Mouse (Mus musculus): ENCODE results near the gene Tubg1. TPM values are rescaled to one million over a fixed set of nuclear protein-coding genes. Genes with fewer than 3 reads are reported as not detected.
A peak's percentile ranks its signal among the peaks of the same experiment; 100 is the strongest.

The Tubg1 gene
- polyA plus RNA-seq (2012; ENCODE audit: insufficient read depth, insufficient read length, missing spikeins): 46.6 and 49.2 TPM in 2 replicates

DNA sequence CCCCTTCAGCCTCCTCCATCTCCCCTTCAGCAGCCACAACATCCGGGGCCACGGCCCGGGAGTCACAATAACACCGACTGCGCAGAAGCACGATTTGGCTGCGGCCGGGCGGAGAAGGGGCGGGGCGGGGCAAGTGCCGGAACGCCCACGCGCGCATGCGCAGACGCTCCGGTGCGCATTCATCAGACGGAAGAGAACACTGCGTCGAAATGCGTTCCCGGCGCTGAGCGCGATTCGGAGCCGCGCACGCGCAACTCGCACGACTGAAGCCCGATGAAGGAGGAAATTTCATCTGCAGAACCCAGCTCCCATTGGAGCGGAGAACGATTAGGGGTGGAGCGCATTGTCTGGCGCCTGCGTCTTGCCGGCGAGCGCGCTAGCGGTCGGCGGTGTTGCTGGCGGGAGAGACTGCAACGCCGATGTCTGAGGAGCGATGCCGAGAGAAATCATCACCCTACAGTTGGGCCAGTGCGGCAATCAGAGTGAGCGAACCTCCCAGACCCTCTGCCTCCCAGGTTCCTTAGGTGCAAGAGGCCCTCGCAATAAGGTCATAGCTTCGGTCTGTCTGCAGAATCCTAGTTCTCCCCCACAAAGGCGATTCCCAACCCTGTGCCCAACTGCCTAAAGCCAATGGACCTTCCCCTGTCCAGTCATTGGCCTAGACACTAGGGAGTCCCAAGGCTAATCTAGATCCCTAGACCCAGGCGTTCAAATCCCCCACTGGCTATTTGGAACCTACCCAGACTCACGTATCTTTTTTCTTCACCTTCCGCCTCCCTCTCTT is at the start of gene Tubg1, which contains the start of gene Retreg3:
TSS of gene Tubg1 (plus strand) at position 178 of the 784 bp plus-strand sequence.
TSS of gene Retreg3 (minus strand) at position 133 of the 784 bp plus-strand sequence.
- Histone ChIP-seq H3K4me3 (ENCODE audit: insufficient read depth, low read depth, low read length) (peak within 1 kb of the TSS; percentile 88), H3K4me1 (ENCODE audit: control insufficient read depth, insufficient read depth, insufficient read length, low read length) (peaks cover 12% of the 10 kb centered on the region), H3K27ac (replicated peaks; ENCODE audit: low read depth, low read length) (peak within 1 kb of the TSS; percentile 51)

- no peak overlapping the region for H3K27ac ChIP-seq (replicated peaks; ENCODE audit: low read depth, low read length)
- peak overlapping the region; percentile 77 for H3K4me3 ChIP-seq (ENCODE audit: insufficient read depth, low read depth, low read length)
- H3K4me1 ChIP-seq (ENCODE audit: control insufficient read depth, insufficient read depth, insufficient read length, low read length): no peaks in the 10 kb centered on the region
Observed at GRCm38 (mm10) chr11:101070189-101070527, 49.6 kb upstream of the Tubg1 start.

DNA sequence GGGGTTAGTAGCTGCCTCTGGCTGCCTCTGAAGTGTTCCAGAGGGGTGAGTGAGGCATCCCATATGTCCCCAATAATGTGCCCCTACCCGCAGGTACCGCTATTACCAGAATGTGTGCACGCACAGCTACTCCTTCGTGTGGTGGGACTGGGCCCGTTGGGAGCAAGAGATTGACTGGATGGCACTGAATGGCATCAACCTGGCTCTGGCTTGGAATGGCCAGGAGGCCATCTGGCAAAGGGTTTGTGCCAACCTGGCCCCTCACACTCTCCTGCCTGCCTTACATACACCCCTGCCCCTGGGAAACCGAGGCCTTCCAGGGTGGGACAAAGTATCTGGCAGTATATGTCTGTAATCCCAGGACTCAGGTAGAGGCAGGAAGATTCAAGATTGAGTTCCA is 48.8 kb upstream of the Tubg1 start:
- Histone ChIP-seq H3K27ac (replicated peaks; ENCODE audit: low read depth, low read length) (no peak overlapping the region), H3K4me3 (ENCODE audit: insufficient read depth, low read depth, low read length) (no peak overlapping the region; the same call in 1 of the 2 replicates), H3K4me1 (ENCODE audit: control insufficient read depth, insufficient read depth, insufficient read length, low read length) (no peaks in the 10 kb centered on the region)

- Histone ChIP-seq H3K27ac (replicated peaks; ENCODE audit: low read depth, low read length) (no peak overlapping the region), H3K4me1 (ENCODE audit: control insufficient read depth, insufficient read depth, insufficient read length, low read length) (no peaks in the 10 kb centered on the region), H3K4me3 (ENCODE audit: insufficient read depth, low read depth, low read length) (no peak overlapping the region)
Observed at GRCm38 (mm10) chr11:101071810-101072428, 47.8 kb upstream of the Tubg1 start.

DNA sequence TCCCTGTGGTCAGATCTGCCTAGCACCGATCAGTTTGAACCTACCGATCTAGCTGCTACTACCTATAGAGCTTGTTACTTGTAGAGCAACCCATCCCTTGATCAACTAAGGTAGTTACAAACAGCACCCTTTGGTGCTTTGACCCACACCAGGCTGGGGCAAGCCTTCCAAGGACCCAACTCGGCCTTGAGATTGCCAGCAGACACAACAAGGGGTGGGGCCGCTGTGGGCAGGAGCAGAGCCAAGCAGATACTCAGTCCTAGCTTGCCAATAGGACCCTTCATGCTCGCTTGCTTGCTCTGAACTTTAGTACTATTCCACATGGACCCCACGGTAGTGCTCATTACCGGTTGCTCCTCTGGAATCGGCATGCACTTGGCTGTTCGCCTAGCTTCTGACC is 41.6 kb upstream of the Tubg1 start, which contains the start of gene Hsd17b1:
TSS of gene Hsd17b1 (plus strand) at position 291 of the 400 bp plus-strand sequence.
- H3K4me1 ChIP-seq (ENCODE audit: control insufficient read depth, insufficient read depth, insufficient read length, low read length): no peaks in the 10 kb centered on the region
- H3K4me3 ChIP-seq (ENCODE audit: insufficient read depth, low read depth, low read length): no peak within 1 kb of the TSS
- no peak within 1 kb of the TSS for H3K27ac ChIP-seq (replicated peaks; ENCODE audit: low read depth, low read length)

GRCm38 (mm10) chr11:101079746-101080145 is 40.0 kb upstream of the Tubg1 start:
- Histone ChIP-seq H3K27ac (replicated peaks; ENCODE audit: low read depth, low read length) (no peak overlapping the region), H3K4me3 (ENCODE audit: insufficient read depth, low read depth, low read length) (no peak overlapping the region), H3K4me1 (ENCODE audit: control insufficient read depth, insufficient read depth, insufficient read length, low read length) (no peaks in the 10 kb centered on the region)

DNA sequence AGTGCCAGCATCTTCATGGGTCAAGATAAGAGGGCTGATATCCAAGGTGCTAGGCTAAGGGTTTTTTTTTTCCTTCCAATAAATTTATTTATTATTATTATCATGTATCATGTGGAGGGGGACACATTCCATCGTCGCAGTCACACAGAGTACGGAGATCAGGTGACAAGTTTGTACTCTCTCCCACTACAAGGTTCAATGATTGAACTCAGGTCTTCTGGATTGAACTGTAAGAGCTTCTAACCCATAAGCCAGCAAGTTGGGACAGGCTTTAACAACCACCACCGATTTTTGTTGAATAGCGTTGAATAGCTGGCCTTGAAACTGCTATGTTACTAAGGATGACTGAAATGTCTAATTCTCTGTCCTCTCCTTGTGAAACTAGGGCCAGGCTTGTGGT is 39.3 kb upstream of the Tubg1 start:
- Histone ChIP-seq H3K27ac (replicated peaks; ENCODE audit: low read depth, low read length) (no peak overlapping the region), H3K4me3 (ENCODE audit: insufficient read depth, low read depth, low read length) (no peak overlapping the region), H3K4me1 (ENCODE audit: control insufficient read depth, insufficient read depth, insufficient read length, low read length) (no peaks in the 10 kb centered on the region)

DNA sequence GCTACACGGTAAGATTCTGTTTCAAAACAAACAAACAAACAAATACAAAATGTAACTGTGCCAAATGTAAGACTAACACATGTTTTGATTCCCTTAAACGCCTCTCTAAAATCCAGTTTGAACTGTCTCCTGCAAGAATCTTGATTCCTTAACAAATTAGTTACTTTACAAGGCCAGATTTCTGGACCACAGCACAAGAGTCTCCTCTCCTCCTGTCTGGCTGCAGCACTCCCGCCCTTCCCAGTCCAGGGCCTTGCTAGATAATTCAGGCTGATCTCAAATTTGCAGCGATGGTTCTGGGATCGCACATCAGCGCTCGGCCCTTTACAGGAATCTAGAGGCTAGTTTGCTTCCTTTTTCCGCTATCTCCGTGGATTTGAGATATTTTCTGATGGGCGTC is 38.1 kb upstream of the Tubg1 start:
- peak overlapping the region; percentile 63 for H3K27ac ChIP-seq (replicated peaks; ENCODE audit: low read depth, low read length)
- no peaks in the 10 kb centered on the region for H3K4me1 ChIP-seq (ENCODE audit: control insufficient read depth, insufficient read depth, insufficient read length, low read length)
- peak overlapping the region; percentile 60 for H3K4me3 ChIP-seq (ENCODE audit: insufficient read depth, low read depth, low read length)

DNA sequence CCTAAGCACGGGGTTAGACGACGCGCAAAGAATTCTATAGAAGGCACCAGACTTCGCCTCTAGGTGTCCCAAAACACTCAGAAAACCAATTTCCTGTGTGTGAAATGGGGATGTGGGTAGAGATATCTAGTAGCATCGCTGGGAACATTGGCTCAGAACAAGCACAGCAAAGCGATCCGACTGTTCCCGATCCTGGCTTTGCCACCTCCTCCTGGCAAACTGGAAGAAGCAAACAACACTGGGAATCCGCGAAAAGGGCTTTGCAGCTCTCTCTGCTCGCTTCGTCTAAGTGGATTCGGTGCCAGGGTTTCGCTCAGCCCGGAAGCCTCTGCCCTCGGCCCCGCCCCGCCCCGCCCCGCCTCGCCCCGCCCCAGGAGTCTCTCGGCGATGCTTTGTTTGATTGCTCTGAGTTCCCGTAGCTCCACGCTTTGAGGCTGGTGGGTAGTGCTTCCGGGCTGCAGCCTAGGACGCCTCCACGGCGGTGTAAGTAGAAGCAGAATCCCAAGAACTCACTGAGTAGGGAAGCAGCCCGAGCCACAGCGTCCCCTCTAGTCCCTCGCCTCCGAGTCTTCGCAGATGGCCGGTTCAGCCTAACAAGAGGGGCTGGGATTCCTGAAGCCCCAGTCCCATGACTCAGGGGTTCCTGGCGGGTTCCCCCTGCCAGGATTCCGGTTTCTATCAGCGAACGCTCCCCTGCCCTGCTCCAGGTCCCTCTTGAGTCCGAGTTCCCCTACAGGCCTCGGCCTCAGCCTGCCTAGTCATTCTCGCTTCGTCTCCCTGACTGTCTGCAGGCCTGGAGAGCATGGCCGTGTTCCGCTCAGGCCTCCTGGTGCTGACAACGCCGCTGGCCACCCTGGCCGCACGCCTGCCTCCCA is 37.3 kb upstream of the Tubg1 start, which contains the start of gene Coasy:
TSS of gene Coasy (plus strand) at position 358 of the 875 bp plus-strand sequence.
- Histone ChIP-seq H3K4me3 (ENCODE audit: insufficient read depth, low read depth, low read length) (peak within 1 kb of the TSS; percentile 86), H3K4me1 (ENCODE audit: control insufficient read depth, insufficient read depth, insufficient read length, low read length) (no peaks in the 10 kb centered on the region), H3K27ac (replicated peaks; ENCODE audit: low read depth, low read length) (peak within 1 kb of the TSS; percentile 79)

DNA sequence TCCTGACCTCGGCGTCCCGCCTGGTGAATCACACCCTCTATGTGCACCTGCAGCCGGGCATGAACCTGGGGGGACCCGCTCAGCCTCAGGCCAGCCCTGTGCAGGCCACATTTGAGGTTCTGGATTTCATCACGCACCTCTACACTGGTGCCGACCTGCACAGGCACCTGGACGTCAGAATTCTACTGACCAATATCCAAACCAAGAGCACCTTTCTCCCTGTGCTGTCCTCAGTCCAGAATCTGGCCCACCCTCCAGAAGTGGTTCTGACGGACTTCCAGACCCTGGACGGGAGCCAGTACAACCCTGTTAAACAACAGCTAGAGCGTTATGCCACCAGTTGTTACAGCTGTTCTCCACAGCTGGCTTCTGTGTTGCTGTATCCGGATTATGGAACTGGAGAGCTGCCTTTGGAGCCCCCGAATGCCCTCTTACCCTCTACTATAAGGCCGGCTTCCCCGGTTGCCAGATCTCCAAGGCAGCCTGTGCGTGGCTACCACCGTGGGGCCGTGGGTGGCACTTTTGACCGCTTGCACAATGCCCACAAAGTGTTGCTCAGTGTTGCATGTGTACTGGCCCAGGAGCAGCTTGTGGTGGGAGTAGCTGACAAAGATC is 36.5 kb upstream of the Tubg1 start:
- Histone ChIP-seq H3K4me3 (ENCODE audit: insufficient read depth, low read depth, low read length) (peak overlapping the region; percentile 86), H3K4me1 (ENCODE audit: control insufficient read depth, insufficient read depth, insufficient read length, low read length) (peaks cover 4% of the 10 kb centered on the region; the same call in 1 of the 2 replicates), H3K27ac (replicated peaks; ENCODE audit: low read depth, low read length) (peak overlapping the region; percentile 79)

- H3K27ac ChIP-seq (replicated peaks; ENCODE audit: low read depth, low read length): no peak overlapping the region
- no peak overlapping the region for H3K4me3 ChIP-seq (ENCODE audit: insufficient read depth, low read depth, low read length)
- peaks cover 5% of the 10 kb centered on the region for H3K4me1 ChIP-seq (ENCODE audit: control insufficient read depth, insufficient read depth, insufficient read length, low read length)
Observed at GRCm38 (mm10) chr11:101084246-101084645, 35.5 kb upstream of the Tubg1 start.

DNA sequence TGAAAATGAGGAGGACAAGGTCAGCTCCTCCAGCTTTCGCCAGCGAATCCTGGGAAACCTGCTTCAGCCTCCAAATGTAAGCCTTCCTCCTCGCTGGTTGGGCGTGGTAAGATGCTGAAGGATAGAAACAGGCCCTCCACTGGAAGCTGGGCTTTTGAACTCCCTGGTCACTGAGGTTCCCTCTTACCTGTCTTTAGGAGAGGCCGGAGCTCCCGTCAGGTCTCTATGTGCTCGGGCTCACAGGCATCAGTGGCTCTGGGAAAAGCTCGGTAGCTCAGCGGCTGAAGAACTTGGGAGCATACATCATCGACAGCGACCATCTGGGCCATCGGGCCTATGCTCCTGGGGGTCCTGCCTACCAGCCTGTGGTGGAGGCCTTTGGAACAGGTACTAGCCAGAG is 34.9 kb upstream of the Tubg1 start:
- H3K4me1 ChIP-seq (ENCODE audit: control insufficient read depth, insufficient read depth, insufficient read length, low read length): peaks cover 10% of the 10 kb centered on the region
- H3K4me3 ChIP-seq (ENCODE audit: insufficient read depth, low read depth, low read length): no peak overlapping the region
- no peak overlapping the region for H3K27ac ChIP-seq (replicated peaks; ENCODE audit: low read depth, low read length)

- H3K4me3 ChIP-seq (ENCODE audit: insufficient read depth, low read depth, low read length): no peak overlapping the region
- H3K27ac ChIP-seq (replicated peaks; ENCODE audit: low read depth, low read length): no peak overlapping the region
Observed at GRCm38 (mm10) chr11:101085617-101086322, 34.0 kb upstream of the Tubg1 start.

GRCm38 (mm10) chr11:101086323-101086674 is 33.4 kb upstream of the Tubg1 start:
- Histone ChIP-seq H3K4me3 (ENCODE audit: insufficient read depth, low read depth, low read length) (no peak overlapping the region), H3K27ac (replicated peaks; ENCODE audit: low read depth, low read length) (no peak overlapping the region), H3K4me1 (ENCODE audit: control insufficient read depth, insufficient read depth, insufficient read length, low read length) (peaks cover 10% of the 10 kb centered on the region)

More at GRCm38 (mm10) chr11:101085617-101086322, 34.0 kb upstream of the Tubg1 start:
- H3K4me1 ChIP-seq (ENCODE audit: control insufficient read depth, insufficient read depth, insufficient read length, low read length): peaks cover 10% of the 10 kb centered on the region
